Mouse (Mus musculus): ENCODE data around the gene Acsl5.

DNA sequence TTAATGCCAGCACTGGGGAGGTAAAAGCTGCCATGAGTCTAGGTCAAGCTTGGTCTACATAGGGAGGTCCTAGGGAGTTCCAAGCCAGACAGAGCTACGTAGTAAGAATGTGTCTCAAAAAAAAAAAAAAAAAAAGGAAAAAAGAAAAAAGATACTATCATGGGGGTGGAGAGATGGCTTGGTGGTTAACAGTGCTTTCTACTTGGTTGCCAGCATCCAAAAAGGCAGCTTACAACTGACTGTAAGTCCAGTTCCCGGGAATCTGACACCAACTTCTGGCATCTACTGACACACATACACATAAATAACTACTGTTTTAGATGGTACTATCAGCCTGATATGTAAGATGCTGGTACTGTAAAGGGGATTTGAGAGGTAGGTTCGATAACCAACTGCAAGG, 42.7 kb upstream of the Acsl5 start:
- TF ChIP-seq POU5F1 (IDR thresholded peaks at IDR 0.05; ENCODE audit: borderline replicate concordance, low read length) = no peak
- TF ChIP-seq CTCF (conservative IDR thresholded peaks at IDR 0.05; ENCODE audit: low read length) = no peak

Measured in E14TG2a.4 (cell line).